Mouse (Mus musculus) liver, embryonic 16.5 days (tissue): ENCODE measurements around the gene Cox6a1. TPM values are rescaled to one million over a fixed set of nuclear protein-coding genes. Genes with fewer than 3 reads are reported as not detected.

ENCODE experiments used
- ATAC-seq: fragments of 200-750 bp; cut with Nextera tagmentation; 2 replicates; pipeline ENCODE4 v1.8.0; 2017; ENCODE audit warnings: low read depth, mild to moderate bottlenecking, moderate number of reproducible peaks, moderate library complexity
- H3K27ac ChIP-seq: fragments of 300-500 bp; sonication (generic); 2 replicates; pipeline ENCODE4 v1.5.1; 2014; ENCODE audit warnings: mild to moderate bottlenecking, low read length
- H3K27me3 ChIP-seq: fragments of 300-500 bp; sonication (generic); 2 replicates; pipeline ENCODE4 v1.6.1; 2014; ENCODE audit warnings: low read depth, low read length, mixed read lengths; ENCODE audit not compliant: control insufficient read depth, insufficient read depth
- H3K36me3 ChIP-seq: fragments of 300-500 bp; sonication (generic); 2 replicates; pipeline ENCODE4 v1.6.1; 2014; ENCODE audit warnings: mild to moderate bottlenecking; ENCODE audit not compliant: control insufficient read depth, insufficient read depth
- H3K4me1 ChIP-seq: fragments of 300-500 bp; sonication (generic); 2 replicates; pipeline ENCODE4 v1.6.1; 2014; ENCODE audit warnings: low read depth, low read length, mixed read lengths; ENCODE audit not compliant: control insufficient read depth
- H3K4me2 ChIP-seq: fragments of 300-500 bp; sonication (generic); 2 replicates; pipeline ENCODE4 v1.6.1; 2014; ENCODE audit warnings: low read depth, low read length, mixed read lengths
- H3K4me3 ChIP-seq: fragments of 300-500 bp; sonication (generic); 2 replicates; pipeline ENCODE4 v1.5.1; 2014; ENCODE audit warnings: low read depth, mild to moderate bottlenecking, low read length
- H3K9ac ChIP-seq: fragments of 300-500 bp; sonication (generic); 2 replicates; pipeline ENCODE4 v1.6.1; 2014; ENCODE audit warnings: low read depth, low read length
- H3K9me3 ChIP-seq: fragments of 300-500 bp; sonication (generic); replicated peaks from 2 replicates; pipeline ENCODE4 v1.6.1; 2016; ENCODE audit warnings: low read length; ENCODE audit not compliant: control insufficient read depth
- WGBS: fragments of 180-500 bp; shearing (Covaris S2); extraction: QIAGEN DNeasy Blood & Tissue Kit; methylation state at CpG from one replicate; pipeline ENCODE4 v1.1.7; 2014; ENCODE audit not compliant: insufficient replicate concordance; 5-methylcytosine and 5-hydroxymethylcytosine counted together
- polyA plus RNA-seq: library from polyadenylated mRNA; unstranded; fragments of >200 nt; fragmentation: Nextera tagmentation; extraction: Ambion mirVana; gene quantifications from 2 replicates; pipeline ENCODE4 v1.2.1, GENCODE M21; 2015

Gene Cox6a1
- polyA plus RNA-seq, 1 experiment from 2014 or later, result 674 TPM

- peaks cover 9% of the 10 kb centered on the region for H3K27me3 ChIP-seq
- ATAC-seq, result no peak
- no peak overlapping the region for H3K4me3 ChIP-seq
- H3K9ac ChIP-seq, result no peak overlapping the region
- H3K4me2 ChIP-seq, result no peak overlapping the region
- H3K9me3 ChIP-seq, result no peaks in the 10 kb centered on the region
- H3K27ac ChIP-seq, result no peak overlapping the region
- H3K4me1 ChIP-seq, result no peaks in the 10 kb centered on the region
- WGBS, result 18% methylated on average over 11 of the region's 11 CpGs
- no peaks in the 10 kb centered on the region for H3K36me3 ChIP-seq
These were observed 25.5 kb upstream of the Cox6a1 start for GRCm38 (mm10) chr5:115374204-115374820.

GRCm38 (mm10) chr5:115373441-115374203, 24.8 kb upstream of the Cox6a1 start:
- Histone ChIP-seq H3K27me3 (peaks cover 9% of the 10 kb centered on the region), H3K9me3 (no peaks in the 10 kb centered on the region), H3K4me3 (no peak overlapping the region), H3K4me1 (no peaks in the 10 kb centered on the region), H3K4me2 (no peak overlapping the region), H3K9ac (no peak overlapping the region), H3K36me3 (no peaks in the 10 kb centered on the region), H3K27ac (no peak overlapping the region)
- ATAC-seq, result no peak
- WGBS, result 23% methylated on average over 26 of the region's 26 CpGs

GRCm38 (mm10) chr5:115371736-115372135, 23.0 kb upstream of the Cox6a1 start:
- H3K27ac ChIP-seq, result no peak overlapping the region
- no peak overlapping the region for H3K4me3 ChIP-seq
- no peak overlapping the region for H3K4me2 ChIP-seq
- H3K9ac ChIP-seq, result no peak overlapping the region
- H3K27me3 ChIP-seq, result peaks cover 9% of the 10 kb centered on the region
- no peaks in the 10 kb centered on the region for H3K36me3 ChIP-seq
- no peaks in the 10 kb centered on the region for H3K9me3 ChIP-seq
- 47% methylated on average over 9 of the region's 9 CpGs for WGBS
- no peaks in the 10 kb centered on the region for H3K4me1 ChIP-seq
- no peak for ATAC-seq

- 59% methylated on average over 4 of the region's 4 CpGs for WGBS
- H3K36me3 ChIP-seq, result no peaks in the 10 kb centered on the region
- H3K4me1 ChIP-seq, result no peaks in the 10 kb centered on the region
- H3K9ac ChIP-seq, result no peak overlapping the region
- no peaks in the 10 kb centered on the region for H3K9me3 ChIP-seq
- peaks cover 7% of the 10 kb centered on the region; the same call in 1 of the 2 replicates for H3K27me3 ChIP-seq
- H3K4me2 ChIP-seq, result no peak overlapping the region
- no peak overlapping the region for H3K27ac ChIP-seq
- ATAC-seq, result no peak
- no peak overlapping the region for H3K4me3 ChIP-seq
These were observed 16.0 kb upstream of the Cox6a1 start for GRCm38 (mm10) chr5:115364782-115365181.

GRCm38 (mm10) chr5:115362819-115363714, 14.3 kb upstream of the Cox6a1 start:
- no peak overlapping the region for H3K4me3 ChIP-seq
- WGBS, result 24% methylated on average over 17 of the region's 19 CpGs
- no peak overlapping the region for H3K27ac ChIP-seq
- no peaks in the 10 kb centered on the region for H3K9me3 ChIP-seq
- peaks cover 7% of the 10 kb centered on the region; the same call in 1 of the 2 replicates for H3K27me3 ChIP-seq
- H3K9ac ChIP-seq, result no peak overlapping the region
- no peaks in the 10 kb centered on the region for H3K36me3 ChIP-seq
- H3K4me2 ChIP-seq, result no peak overlapping the region
- no peak for ATAC-seq
- no peaks in the 10 kb centered on the region; the same call in 1 of the 2 replicates for H3K4me1 ChIP-seq

- Histone ChIP-seq H3K9me3 (no peaks in the 10 kb centered on the region), H3K27me3 (peaks cover 7% of the 10 kb centered on the region; the same call in 1 of the 2 replicates), H3K27ac (no peak overlapping the region), H3K4me3 (no peak overlapping the region), H3K36me3 (no peaks in the 10 kb centered on the region), H3K9ac (no peak overlapping the region), H3K4me1 (no peaks in the 10 kb centered on the region; the same call in 1 of the 2 replicates), H3K4me2 (no peak overlapping the region)
- no peak for ATAC-seq
- 36% methylated on average over 7 of the region's 7 CpGs for WGBS
These were observed 13.4 kb upstream of the Cox6a1 start for GRCm38 (mm10) chr5:115362216-115362615.

GRCm38 (mm10) chr5:115359851-115360372, 11.1 kb upstream of the Cox6a1 start:
- 51% methylated on average over 5 of the region's 5 CpGs for WGBS
- H3K4me3 ChIP-seq, result no peak overlapping the region
- no peaks in the 10 kb centered on the region for H3K36me3 ChIP-seq
- no peak for ATAC-seq
- H3K4me2 ChIP-seq, result no peak overlapping the region
- no peaks in the 10 kb centered on the region for H3K9me3 ChIP-seq
- H3K27me3 ChIP-seq, result peaks cover 7% of the 10 kb centered on the region; the same call in 1 of the 2 replicates
- no peak overlapping the region for H3K9ac ChIP-seq
- H3K27ac ChIP-seq, result no peak overlapping the region
- no peaks in the 10 kb centered on the region; the same call in 1 of the 2 replicates for H3K4me1 ChIP-seq

GRCm38 (mm10) chr5:115359438-115359837, 10.7 kb upstream of the Cox6a1 start:
- no peak overlapping the region for H3K4me2 ChIP-seq
- H3K9me3 ChIP-seq, result no peaks in the 10 kb centered on the region
- 51% methylated on average over 8 of the region's 8 CpGs for WGBS
- H3K36me3 ChIP-seq, result no peaks in the 10 kb centered on the region
- no peak overlapping the region for H3K4me3 ChIP-seq
- H3K27ac ChIP-seq, result no peak overlapping the region
- no peak overlapping the region for H3K9ac ChIP-seq
- H3K27me3 ChIP-seq, result peaks cover 7% of the 10 kb centered on the region; the same call in 1 of the 2 replicates
- no peaks in the 10 kb centered on the region; the same call in 1 of the 2 replicates for H3K4me1 ChIP-seq
- no peak for ATAC-seq
